Mouse (Mus musculus) neural tube, embryonic 12.5 days (tissue): ENCODE results near the gene Rbm14. TPM values are rescaled to one million over a fixed set of nuclear protein-coding genes. Genes with fewer than 3 reads are reported as not detected.

Source experiments
- ATAC-seq: fragments of 200-750 bp; cut with Nextera tagmentation; 2 replicates; pipeline ENCODE4 v1.8.0; 2017; ENCODE audit warnings: low read depth, mild to moderate bottlenecking, moderate TSS enrichment, moderate library complexity; ENCODE audit not compliant: low FRiP score
- H3K27ac ChIP-seq: fragments of 300-500 bp; sonication (generic); 2 replicates; pipeline ENCODE4 v1.5.1; 2016
- H3K27me3 ChIP-seq: fragments of 300-500 bp; sonication (generic); replicated peaks from 2 replicates; pipeline ENCODE4 v1.6.1; 2016; ENCODE audit warnings: mild to moderate bottlenecking
- H3K36me3 ChIP-seq: fragments of 300-500 bp; sonication (generic); 2 replicates; pipeline ENCODE4 v1.6.1; 2016; ENCODE audit warnings: mild to moderate bottlenecking
- H3K4me1 ChIP-seq: fragments of 300-500 bp; sonication (generic); 2 replicates; pipeline ENCODE4 v1.6.1; 2016
- H3K4me2 ChIP-seq: fragments of 300-500 bp; sonication (generic); replicated peaks from 2 replicates; pipeline ENCODE4 v1.6.1; 2016; ENCODE audit warnings: mild to moderate bottlenecking
- H3K4me3 ChIP-seq: fragments of 300-500 bp; sonication (generic); 2 replicates; pipeline ENCODE4 v1.5.1; 2016
- H3K9ac ChIP-seq: fragments of 300-500 bp; sonication (generic); 2 replicates; pipeline ENCODE4 v1.6.1; 2016; ENCODE audit warnings: mild to moderate bottlenecking
- H3K9me3 ChIP-seq: fragments of 300-500 bp; sonication (generic); 2 replicates; pipeline ENCODE4 v1.6.1; 2016; ENCODE audit warnings: mild to moderate bottlenecking
- WGBS: fragments of 180-500 bp; shearing (Covaris S2); methylation state at CpG from one replicate; pipeline ENCODE4 v1.1.7; 2016; 5-methylcytosine and 5-hydroxymethylcytosine counted together
- polyA plus RNA-seq: library from polyadenylated mRNA; unstranded; fragments of >200 nt; fragmentation: Nextera tagmentation; extraction: Ambion mirVana; gene quantifications from 2 replicates; pipeline ENCODE4 v1.2.1, GENCODE M21; 2016

Gene Rbm14
- polyA plus RNA-seq, 1 experiment from 2014 or later = 96.3 TPM

DNA sequence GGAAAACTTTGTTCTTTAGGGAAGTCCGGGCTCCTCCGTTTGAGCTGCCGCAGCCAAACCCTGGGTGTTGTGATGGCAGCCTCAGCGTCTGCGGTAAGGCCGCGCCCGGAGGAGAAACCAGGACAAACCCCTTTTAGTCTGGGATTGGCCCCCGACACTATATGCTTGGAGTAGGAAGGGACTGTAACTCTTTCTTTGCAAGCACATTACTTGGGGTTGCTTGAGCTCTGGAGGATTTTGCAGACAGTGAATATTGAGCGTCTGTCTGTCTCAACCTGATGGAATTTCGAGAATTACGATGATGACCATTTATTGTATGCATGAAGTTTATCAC, 442 bp upstream of the Rbm14 start:
- Histone ChIP-seq H3K27ac (peak overlapping the region; percentile 81), H3K4me1 (peaks cover 19% of the 10 kb centered on the region), H3K9ac (peak overlapping the region; percentile 66), H3K36me3 (no peaks in the 10 kb centered on the region), H3K4me3 (peak overlapping the region; percentile 82), H3K27me3 (no peaks in the 10 kb centered on the region), H3K4me2 (peak overlapping the region; percentile 79), H3K9me3 (no peaks in the 10 kb centered on the region)
- peak; percentile 43 for ATAC-seq
- WGBS = 6% methylated on average over 12 of the region's 12 CpGs

DNA sequence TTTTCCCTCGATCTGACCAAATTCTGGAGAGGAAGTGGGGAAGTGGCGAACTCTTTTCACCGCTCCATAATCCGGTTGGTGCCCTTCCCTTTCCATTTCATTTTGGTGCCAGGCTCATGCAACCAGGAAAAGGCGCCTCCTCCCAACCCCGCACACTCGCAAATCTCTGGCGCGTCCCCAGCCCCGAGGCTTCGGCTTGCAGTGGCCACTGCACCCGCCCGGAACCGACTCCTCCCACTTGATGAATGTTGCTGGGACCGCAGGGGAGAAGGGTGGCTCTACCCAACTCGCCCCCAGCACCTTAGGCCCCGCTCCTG, 730 bp downstream of the Rbm14 start:
- no peak for ATAC-seq

DNA sequence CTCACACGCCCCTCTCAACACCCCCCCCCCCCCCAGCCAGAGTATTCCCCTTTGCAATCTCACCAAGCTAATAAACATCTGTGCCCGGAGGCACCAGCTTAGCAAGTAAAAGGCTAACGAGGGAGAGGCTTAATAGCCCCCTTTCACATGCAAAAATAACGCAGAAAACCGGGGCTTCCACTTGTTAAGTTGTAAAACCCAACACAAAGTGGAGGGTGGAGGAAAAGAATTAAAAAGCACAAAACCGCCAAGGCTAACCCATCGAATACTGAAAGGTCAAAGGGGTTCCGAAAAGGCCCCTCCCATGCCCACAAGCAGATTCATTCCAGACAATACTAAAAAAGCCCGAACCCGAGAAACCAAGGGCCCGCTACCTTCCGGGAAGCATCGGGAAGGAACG, 1.1 kb downstream of the Rbm14 start:
- WGBS = under 1% methylated on average over 14 of the region's 14 CpGs
- Histone ChIP-seq H3K9ac (peak overlapping the region; percentile 58), H3K9me3 (no peaks in the 10 kb centered on the region), H3K36me3 (no peaks in the 10 kb centered on the region), H3K27me3 (no peaks in the 10 kb centered on the region), H3K4me3 (peak overlapping the region; percentile 82), H3K27ac (no peak overlapping the region), H3K4me2 (peak overlapping the region; percentile 79), H3K4me1 (peaks cover 19% of the 10 kb centered on the region)
- no peak for ATAC-seq

More for the DNA sequence above, 730 bp downstream of the Rbm14 start:
- no peaks in the 10 kb centered on the region for H3K9me3 ChIP-seq
- WGBS = under 1% methylated on average over 17 of the region's 17 CpGs
- no peaks in the 10 kb centered on the region for H3K27me3 ChIP-seq
- H3K4me1 ChIP-seq = peaks cover 19% of the 10 kb centered on the region
- peak overlapping the region; percentile 82 for H3K4me3 ChIP-seq
- peak overlapping the region; percentile 79 for H3K4me2 ChIP-seq
- H3K27ac ChIP-seq = no peak overlapping the region
- peak overlapping the region; percentile 58 for H3K9ac ChIP-seq
- no peaks in the 10 kb centered on the region for H3K36me3 ChIP-seq

- no peak overlapping the region for H3K4me3 ChIP-seq
- peaks cover 53% of the 10 kb centered on the region for H3K36me3 ChIP-seq
- ATAC-seq = no peak
- H3K27ac ChIP-seq = no peak overlapping the region
- no peaks in the 10 kb centered on the region for H3K27me3 ChIP-seq
- 81% methylated on average over 10 of the region's 10 CpGs for WGBS
- H3K4me1 ChIP-seq = peaks cover 9% of the 10 kb centered on the region; the same call in 1 of the 2 replicates
- no peak overlapping the region for H3K9ac ChIP-seq
- H3K4me2 ChIP-seq = no peak overlapping the region
- H3K9me3 ChIP-seq = no peaks in the 10 kb centered on the region
Observed at GRCm38 (mm10) chr19:4803283-4803682, 8.2 kb downstream of the Rbm14 start.

DNA sequence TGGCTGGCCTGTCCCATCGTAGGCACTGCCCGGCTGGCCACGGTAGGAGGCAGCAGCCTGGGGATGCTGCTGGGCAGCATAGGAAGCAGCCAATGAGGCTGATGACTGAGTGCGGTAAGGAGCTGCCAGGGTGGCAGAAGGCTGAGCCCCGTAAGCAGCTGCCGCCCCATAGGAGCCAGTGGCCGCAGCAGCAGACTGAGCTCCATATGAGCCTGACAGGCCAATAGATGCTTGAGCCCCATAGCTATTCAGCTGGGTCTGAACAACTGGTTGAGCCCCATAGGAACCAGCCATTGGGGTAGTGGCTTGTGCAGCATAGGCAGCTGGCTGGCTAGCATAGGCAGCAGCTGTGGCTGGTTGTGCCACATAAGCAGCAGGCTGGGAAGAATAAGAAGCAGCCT, 8.7 kb downstream of the Rbm14 start:
- no peak for ATAC-seq
- peaks cover 55% of the 10 kb centered on the region for H3K36me3 ChIP-seq
- H3K9me3 ChIP-seq = no peaks in the 10 kb centered on the region
- no peak overlapping the region for H3K4me3 ChIP-seq
- H3K9ac ChIP-seq = no peak overlapping the region
- no peak overlapping the region for H3K27ac ChIP-seq
- H3K4me2 ChIP-seq = no peak overlapping the region
- 95% methylated on average over 7 of the region's 7 CpGs for WGBS
- H3K4me1 ChIP-seq = peaks cover 5% of the 10 kb centered on the region; the same call in 1 of the 2 replicates
- H3K27me3 ChIP-seq = no peaks in the 10 kb centered on the region

DNA sequence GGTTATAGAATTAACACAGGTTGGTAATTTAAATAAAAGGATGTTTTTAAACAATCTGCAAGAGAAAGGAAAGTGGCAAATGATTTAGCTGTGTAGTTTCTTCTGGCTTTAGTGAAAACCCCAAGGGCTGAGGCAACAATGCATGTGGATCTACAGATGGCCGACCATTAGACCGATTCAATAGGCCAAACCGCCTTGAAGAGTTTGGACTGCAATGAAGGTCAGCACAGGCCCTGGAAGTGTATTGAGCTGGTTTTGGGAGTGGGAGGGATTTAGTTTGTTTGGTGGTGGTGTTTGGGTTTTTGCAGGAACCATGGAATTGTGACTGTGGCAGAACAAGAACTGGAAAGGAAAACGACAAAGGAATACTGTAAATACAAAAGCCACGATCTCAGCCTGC, 12.4 kb downstream of the Rbm14 start:
- no peak for ATAC-seq
- Histone ChIP-seq H3K36me3 (peaks cover 56% of the 10 kb centered on the region), H3K4me3 (no peak overlapping the region), H3K9me3 (no peaks in the 10 kb centered on the region), H3K27ac (no peak overlapping the region), H3K4me2 (no peak overlapping the region), H3K4me1 (peaks cover 5% of the 10 kb centered on the region; the same call in 1 of the 2 replicates), H3K9ac (no peak overlapping the region), H3K27me3 (no peaks in the 10 kb centered on the region)
- 92% methylated on average over 5 of the region's 5 CpGs for WGBS

DNA sequence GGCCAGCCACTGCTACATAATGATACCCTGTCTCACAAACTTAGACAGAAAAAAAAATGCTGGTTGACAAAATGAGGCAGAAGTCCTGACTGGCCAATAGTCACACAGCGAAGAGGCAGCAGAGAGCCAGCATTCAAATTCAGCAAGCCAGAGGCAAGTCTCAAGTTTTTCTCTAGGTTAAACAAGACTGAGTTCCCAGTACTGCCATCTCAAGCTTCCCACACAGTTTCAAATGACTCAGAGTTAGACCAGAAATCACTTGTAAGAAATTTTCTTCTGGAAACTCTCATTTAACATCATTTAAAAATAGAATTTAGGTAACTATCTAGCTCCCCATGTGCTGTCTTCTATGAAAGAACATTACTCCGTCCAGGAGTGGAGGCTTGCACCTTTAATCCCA, 13.6 kb downstream of the Rbm14 start:
- H3K4me3 ChIP-seq = no peak overlapping the region
- H3K9me3 ChIP-seq = no peaks in the 10 kb centered on the region
- no peak overlapping the region for H3K9ac ChIP-seq
- no peak overlapping the region for H3K4me2 ChIP-seq
- peaks cover 1% of the 10 kb centered on the region; the same call in 1 of the 2 replicates for H3K4me1 ChIP-seq
- ATAC-seq = no peak
- WGBS = 93% methylated on average over 2 of the region's 2 CpGs
- H3K27ac ChIP-seq = no peak overlapping the region
- peaks cover 44% of the 10 kb centered on the region for H3K36me3 ChIP-seq
- no peaks in the 10 kb centered on the region for H3K27me3 ChIP-seq

DNA sequence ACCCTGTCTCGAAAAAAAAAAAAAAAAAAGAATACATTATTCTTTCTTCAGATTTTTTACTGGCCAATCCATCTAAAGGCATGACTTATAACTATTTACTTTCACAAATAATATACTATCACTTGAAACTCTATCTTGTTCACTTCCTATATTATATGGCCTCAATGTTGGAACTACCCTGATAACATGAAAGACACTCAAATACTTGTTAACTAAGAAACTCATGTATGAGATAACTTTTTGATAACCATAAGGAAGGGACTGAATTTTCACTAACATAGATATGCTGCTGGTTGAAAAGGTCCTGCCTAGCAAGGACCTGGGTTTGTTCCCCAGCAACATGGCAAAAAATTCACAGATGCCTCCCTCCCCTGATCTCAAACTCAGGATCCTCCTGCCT, 15.5 kb downstream of the Rbm14 start:
- H3K36me3 ChIP-seq = peaks cover 37% of the 10 kb centered on the region
- H3K27ac ChIP-seq = no peak overlapping the region
- H3K4me3 ChIP-seq = no peak overlapping the region
- H3K9ac ChIP-seq = no peak overlapping the region
- 80% methylated on average over 1 of the region's 1 CpGs for WGBS
- no peak overlapping the region for H3K4me2 ChIP-seq
- H3K9me3 ChIP-seq = no peaks in the 10 kb centered on the region
- peaks cover 17% of the 10 kb centered on the region for H3K4me1 ChIP-seq
- no peak for ATAC-seq
- no peaks in the 10 kb centered on the region for H3K27me3 ChIP-seq

- Histone ChIP-seq H3K4me3 (peak within 1 kb of the TSS; percentile 78), H3K9ac (peak within 1 kb of the TSS; percentile 67), H3K9me3 (no peaks in the 10 kb centered on the region), H3K4me2 (peak within 1 kb of the TSS; percentile 70), H3K4me1 (peaks cover 32% of the 10 kb centered on the region), H3K27ac (peak within 1 kb of the TSS; percentile 37; the same call in 1 of the 2 replicates), H3K36me3 (peaks cover 33% of the 10 kb centered on the region), H3K27me3 (no peaks in the 10 kb centered on the region)
- peak; percentile 98 for ATAC-seq
- under 1% methylated on average over 31 of the region's 31 CpGs for WGBS
Observed at GRCm38 (mm10) chr19:4793831-4794422, 17.5 kb downstream of the Rbm14 start, which contains the start of gene Rbm4. Gene Rbm4, minus strand, starts transcription at chr19:4793901.

- Histone ChIP-seq H3K4me2 (peak overlapping the region; percentile 70), H3K36me3 (peaks cover 29% of the 10 kb centered on the region), H3K27me3 (no peaks in the 10 kb centered on the region), H3K4me1 (peaks cover 32% of the 10 kb centered on the region), H3K9ac (peak overlapping the region; percentile 67), H3K27ac (peak overlapping the region; percentile 37; the same call in 1 of the 2 replicates), H3K9me3 (no peaks in the 10 kb centered on the region), H3K4me3 (peak overlapping the region; percentile 78)
- WGBS = 3% methylated on average over 16 of the region's 16 CpGs
- ATAC-seq = peak; percentile 70
Observed at GRCm38 (mm10) chr19:4793281-4793830, 18.1 kb downstream of the Rbm14 start.

DNA sequence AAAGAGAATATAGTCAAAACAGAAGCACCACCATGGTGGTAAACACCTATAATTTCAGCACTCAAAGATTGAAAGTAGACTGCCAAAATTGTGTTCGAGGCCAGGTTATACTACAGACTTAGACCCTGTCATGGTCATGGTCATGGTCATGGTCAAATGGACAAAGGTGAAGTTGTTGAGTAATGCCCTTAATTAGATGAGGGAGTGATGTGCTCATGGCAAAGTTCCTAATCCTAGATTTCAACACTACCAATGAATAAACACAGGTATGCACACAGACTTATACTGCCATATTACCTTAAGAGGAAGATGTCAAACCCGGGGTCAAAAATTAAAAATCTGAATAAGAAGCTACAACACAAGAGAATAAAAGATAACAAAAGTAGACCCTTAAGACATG, 25.1 kb downstream of the Rbm14 start:
- H3K9me3 ChIP-seq = no peaks in the 10 kb centered on the region
- no peak for ATAC-seq
- H3K36me3 ChIP-seq = peaks cover 77% of the 10 kb centered on the region
- H3K4me2 ChIP-seq = no peak overlapping the region
- no peak overlapping the region for H3K9ac ChIP-seq
- WGBS = 94% methylated on average over 2 of the region's 2 CpGs
- peaks cover 24% of the 10 kb centered on the region for H3K4me1 ChIP-seq
- no peak overlapping the region for H3K27ac ChIP-seq
- no peak overlapping the region for H3K4me3 ChIP-seq
- no peaks in the 10 kb centered on the region for H3K27me3 ChIP-seq

DNA sequence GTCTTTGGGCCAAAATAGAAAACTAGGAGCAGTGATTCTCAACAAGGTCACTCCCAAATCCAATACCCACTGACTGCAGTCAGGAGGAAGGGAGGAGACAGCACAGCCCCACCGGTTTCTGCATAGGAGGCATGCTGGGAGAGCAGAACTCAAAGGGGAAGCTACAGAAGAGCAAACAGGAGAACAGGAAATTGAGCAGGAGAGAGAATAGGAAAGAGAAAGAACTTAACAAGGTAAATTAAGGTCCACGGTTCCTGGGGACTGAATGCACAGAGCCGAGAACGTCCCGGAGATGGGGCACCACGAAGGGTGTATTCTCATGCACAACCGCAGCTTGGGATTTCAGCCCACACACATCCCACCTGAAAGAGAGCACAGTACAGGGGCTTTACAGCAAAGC, 26.2 kb downstream of the Rbm14 start:
- no peak overlapping the region for H3K4me3 ChIP-seq
- H3K9me3 ChIP-seq = no peaks in the 10 kb centered on the region
- no peak overlapping the region for H3K4me2 ChIP-seq
- no peak overlapping the region for H3K27ac ChIP-seq
- 90% methylated on average over 7 of the region's 7 CpGs for WGBS
- H3K4me1 ChIP-seq = peaks cover 13% of the 10 kb centered on the region
- H3K36me3 ChIP-seq = peaks cover 73% of the 10 kb centered on the region
- H3K27me3 ChIP-seq = no peaks in the 10 kb centered on the region
- no peak for ATAC-seq
- H3K9ac ChIP-seq = no peak overlapping the region

DNA sequence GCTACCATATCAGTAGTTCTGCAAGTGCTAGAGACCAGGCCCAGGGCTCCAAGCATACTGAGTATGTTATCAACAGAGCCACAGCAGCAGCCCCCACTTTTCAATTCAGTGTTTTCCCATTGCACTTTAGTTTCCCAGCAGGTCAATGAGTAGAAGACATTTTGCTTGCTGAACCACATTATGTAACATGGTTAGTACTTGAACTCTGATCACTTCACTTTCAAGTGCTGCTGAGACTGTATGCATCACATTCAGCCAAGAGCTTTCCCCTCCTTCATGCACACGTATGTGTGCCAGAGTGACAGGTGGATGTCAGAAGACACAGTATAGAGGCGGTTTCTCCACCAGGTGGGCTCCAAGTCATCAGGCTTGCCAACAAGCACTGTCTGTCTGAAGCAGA, 28.5 kb downstream of the Rbm14 start:
- 95% methylated on average over 2 of the region's 2 CpGs for WGBS
- Histone ChIP-seq H3K4me2 (no peak overlapping the region), H3K27ac (no peak overlapping the region), H3K4me1 (peaks cover 5% of the 10 kb centered on the region; the same call in 1 of the 2 replicates), H3K9ac (no peak overlapping the region), H3K9me3 (no peaks in the 10 kb centered on the region), H3K27me3 (no peaks in the 10 kb centered on the region), H3K4me3 (no peak overlapping the region), H3K36me3 (peaks cover 65% of the 10 kb centered on the region)
- no peak for ATAC-seq
